Mouse (Mus musculus): ENCODE measurements around the gene Uqcrfs1.

Uqcrfs1 gene

DNA sequence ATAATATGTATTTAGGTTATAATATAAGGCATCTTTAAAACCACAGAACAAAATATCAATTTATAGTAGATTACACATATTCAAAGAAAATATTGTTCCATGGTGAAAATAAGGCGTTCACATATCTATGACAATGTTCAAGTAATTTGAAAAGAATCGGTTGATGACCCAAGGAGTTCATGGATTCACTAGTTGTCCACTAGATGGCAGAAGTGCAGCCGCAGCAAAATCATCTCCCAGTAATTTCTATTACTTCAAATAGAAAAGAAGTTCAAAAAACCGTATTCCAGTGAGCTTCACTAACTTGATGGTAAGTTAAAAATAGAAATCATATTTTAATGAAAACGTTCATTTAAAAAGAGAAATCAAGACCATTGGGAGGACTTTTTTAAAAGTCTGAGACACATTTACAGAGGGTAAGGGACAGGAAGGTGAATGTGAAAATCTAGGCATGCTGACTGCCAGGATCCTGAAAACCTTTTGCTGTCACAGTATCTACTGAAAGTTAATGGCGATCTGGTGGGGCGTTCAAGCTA is 43.2 kb downstream of the Uqcrfs1 start:
- DNase-seq (ENCODE audit: low read depth, low spot score): peak; percentile 17
